Mouse (Mus musculus): ENCODE measurements at regions not wholly inside any gene's neighbourhood (a gene's known extent, or its start where the extent isn't known, plus 50 kb on each side); places are given as distances from the start of the nearest gene placed in this dataset.

- H3K9ac ChIP-seq (replicated peaks; ENCODE audit: low read length): no peak overlapping the region
- H3K4me3 ChIP-seq (ENCODE audit: low read length): no peak overlapping the region
- no peaks in the 10 kb centered on the region for H3K4me1 ChIP-seq (ENCODE audit: insufficient read depth, low read length)
- no peaks in the 10 kb centered on the region for H3K36me3 ChIP-seq (ENCODE audit: insufficient read depth, low read length)
- H3K4me2 ChIP-seq (replicated peaks; ENCODE audit: low read depth, low read length): no peak overlapping the region
- H3K27ac ChIP-seq (ENCODE audit: low read length): no peak overlapping the region
- ATAC-seq (ENCODE audit: low FRiP score, low TSS enrichment): no peak
- WGBS: 48% methylated on average over 12 of the region's 12 CpGs
- no peaks in the 10 kb centered on the region for H3K27me3 ChIP-seq (ENCODE audit: insufficient read depth, low read length)
- H3K9me3 ChIP-seq (ENCODE audit: low read length): no peaks in the 10 kb centered on the region
Observed at GRCm38 (mm10) chr10:19448838-19449559, 92.7 kb downstream of the Olig3 start.

DNA sequence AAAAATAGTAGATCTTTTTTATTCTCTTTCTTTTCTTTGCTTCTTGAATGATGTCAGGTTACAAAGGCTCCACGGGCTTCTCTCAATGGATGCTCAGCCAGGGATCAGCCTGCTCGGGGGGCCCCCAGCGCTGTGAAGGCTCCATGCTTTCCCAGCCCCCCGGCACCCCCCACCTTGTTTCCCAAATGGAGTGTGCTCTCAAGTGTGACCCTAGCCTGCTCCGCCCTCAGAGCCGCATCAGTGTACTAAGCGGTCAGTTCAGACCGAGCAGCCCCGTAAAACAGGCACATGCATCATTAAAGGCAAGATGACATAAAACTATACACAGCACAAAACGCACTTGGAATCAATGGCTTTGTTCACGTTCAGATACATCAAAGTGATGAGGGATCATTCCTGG is 102.7 kb downstream of the Olig3 start:
- H3K9me3 ChIP-seq (ENCODE audit: low read length): no peaks in the 10 kb centered on the region
- H3K4me3 ChIP-seq (ENCODE audit: low read length): no peak overlapping the region
- WGBS: 37% methylated on average over 11 of the region's 11 CpGs
- no peak overlapping the region for H3K9ac ChIP-seq (replicated peaks; ENCODE audit: low read length)
- no peaks in the 10 kb centered on the region for H3K27me3 ChIP-seq (ENCODE audit: insufficient read depth, low read length)
- peak; percentile 71; the same call in 1 of the 2 replicates for ATAC-seq (ENCODE audit: low FRiP score, low TSS enrichment)
- H3K4me2 ChIP-seq (replicated peaks; ENCODE audit: low read depth, low read length): peak overlapping the region; percentile 18; the same call in 1 of the 2 replicates
- H3K36me3 ChIP-seq (ENCODE audit: insufficient read depth, low read length): no peaks in the 10 kb centered on the region
- H3K27ac ChIP-seq (ENCODE audit: low read length): no peak overlapping the region
- 0 out of 2 replicates have a peak, but pooled peaks cover 5% of the 10 kb centered on the region for H3K4me1 ChIP-seq (ENCODE audit: insufficient read depth, low read length)

DNA sequence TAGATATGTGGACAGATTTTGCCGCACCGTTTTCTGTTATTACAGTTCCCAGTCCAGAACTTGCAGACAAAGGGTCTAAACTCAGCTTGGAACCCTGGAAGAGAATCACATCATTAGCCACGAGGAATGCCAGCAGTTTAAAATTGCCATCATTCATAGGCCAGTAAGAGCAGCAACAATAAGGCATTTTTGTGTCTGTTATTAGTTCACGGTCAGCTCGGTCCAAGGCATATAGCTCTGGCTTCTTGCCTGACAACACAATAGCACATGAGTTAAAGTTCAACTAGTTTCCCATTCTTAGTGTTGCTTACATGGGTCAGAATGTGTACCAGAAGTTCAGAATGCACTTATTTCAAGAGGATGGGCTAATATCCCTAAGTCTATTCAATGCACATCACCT is 103.4 kb downstream of the Olig3 start:
- no peaks in the 10 kb centered on the region for H3K27me3 ChIP-seq (ENCODE audit: insufficient read depth, low read length)
- H3K27ac ChIP-seq (ENCODE audit: low read length): no peak overlapping the region; the same call in 1 of the 2 replicates
- no peak overlapping the region for H3K4me3 ChIP-seq (ENCODE audit: low read length)
- no peak overlapping the region for H3K9ac ChIP-seq (replicated peaks; ENCODE audit: low read length)
- H3K4me2 ChIP-seq (replicated peaks; ENCODE audit: low read depth, low read length): no peak overlapping the region
- H3K4me1 ChIP-seq (ENCODE audit: insufficient read depth, low read length): 0 out of 2 replicates have a peak, but pooled peaks cover 5% of the 10 kb centered on the region
- no peaks in the 10 kb centered on the region for H3K9me3 ChIP-seq (ENCODE audit: low read length)
- H3K36me3 ChIP-seq (ENCODE audit: insufficient read depth, low read length): no peaks in the 10 kb centered on the region
- 58% methylated on average over 5 of the region's 5 CpGs for WGBS
- peak; percentile 77 for ATAC-seq (ENCODE audit: low FRiP score, low TSS enrichment)

- Histone ChIP-seq H3K4me1 (ENCODE audit: insufficient read depth, low read length) (0 out of 2 replicates have a peak, but pooled peaks cover 5% of the 10 kb centered on the region), H3K36me3 (ENCODE audit: insufficient read depth, low read length) (no peaks in the 10 kb centered on the region), H3K9me3 (ENCODE audit: low read length) (no peaks in the 10 kb centered on the region), H3K4me2 (replicated peaks; ENCODE audit: low read depth, low read length) (no peak overlapping the region), H3K9ac (replicated peaks; ENCODE audit: low read length) (no peak overlapping the region), H3K27ac (ENCODE audit: low read length) (peak overlapping the region; percentile 12; the same call in 1 of the 2 replicates), H3K4me3 (ENCODE audit: low read length) (no peak overlapping the region), H3K27me3 (ENCODE audit: insufficient read depth, low read length) (no peaks in the 10 kb centered on the region)
- peak; percentile 61; the same call in 1 of the 2 replicates for ATAC-seq (ENCODE audit: low FRiP score, low TSS enrichment)
- 68% methylated on average over 4 of the region's 4 CpGs for WGBS
Observed at GRCm38 (mm10) chr10:19460164-19460563, 103.8 kb downstream of the Olig3 start.

- Histone ChIP-seq H3K36me3 (ENCODE audit: insufficient read depth, low read length) (no peaks in the 10 kb centered on the region), H3K4me3 (ENCODE audit: low read length) (no peak overlapping the region), H3K4me1 (ENCODE audit: insufficient read depth, low read length) (0 out of 2 replicates have a peak, but pooled peaks cover 5% of the 10 kb centered on the region), H3K27me3 (ENCODE audit: insufficient read depth, low read length) (no peaks in the 10 kb centered on the region), H3K9ac (replicated peaks; ENCODE audit: low read length) (no peak overlapping the region), H3K27ac (ENCODE audit: low read length) (no peak overlapping the region), H3K4me2 (replicated peaks; ENCODE audit: low read depth, low read length) (no peak overlapping the region), H3K9me3 (ENCODE audit: low read length) (no peaks in the 10 kb centered on the region)
- no peak for ATAC-seq (ENCODE audit: low FRiP score, low TSS enrichment)
- 79% methylated on average over 3 of the region's 3 CpGs for WGBS
Observed at GRCm38 (mm10) chr10:19463800-19464199, 107.5 kb downstream of the Olig3 start.

DNA sequence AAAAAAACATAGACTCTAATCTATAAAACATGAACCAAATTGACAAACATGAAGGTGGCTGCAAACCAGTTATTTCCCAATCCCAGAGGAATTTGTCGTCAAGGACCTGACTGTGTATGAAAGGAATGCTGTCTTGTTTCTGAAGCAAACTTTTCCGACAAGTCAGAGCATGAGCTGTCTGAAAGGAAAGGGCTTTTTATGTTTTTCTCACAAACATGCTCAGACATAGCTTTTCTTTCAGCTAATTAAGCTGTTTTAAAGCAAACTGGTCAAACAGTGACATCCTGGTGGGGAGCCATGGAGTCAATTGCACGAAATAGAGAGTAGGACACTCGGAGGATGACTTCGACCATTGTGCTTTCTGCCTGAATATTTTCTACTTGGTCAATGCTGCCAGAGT is 108.2 kb downstream of the Olig3 start:
- no peaks in the 10 kb centered on the region for H3K27me3 ChIP-seq (ENCODE audit: insufficient read depth, low read length)
- no peaks in the 10 kb centered on the region for H3K4me1 ChIP-seq (ENCODE audit: insufficient read depth, low read length)
- 83% methylated on average over 5 of the region's 5 CpGs for WGBS
- no peaks in the 10 kb centered on the region for H3K9me3 ChIP-seq (ENCODE audit: low read length)
- ATAC-seq (ENCODE audit: low FRiP score, low TSS enrichment): no peak
- no peak overlapping the region for H3K4me2 ChIP-seq (replicated peaks; ENCODE audit: low read depth, low read length)
- H3K36me3 ChIP-seq (ENCODE audit: insufficient read depth, low read length): no peaks in the 10 kb centered on the region
- H3K9ac ChIP-seq (replicated peaks; ENCODE audit: low read length): no peak overlapping the region
- no peak overlapping the region for H3K4me3 ChIP-seq (ENCODE audit: low read length)
- no peak overlapping the region for H3K27ac ChIP-seq (ENCODE audit: low read length)

DNA sequence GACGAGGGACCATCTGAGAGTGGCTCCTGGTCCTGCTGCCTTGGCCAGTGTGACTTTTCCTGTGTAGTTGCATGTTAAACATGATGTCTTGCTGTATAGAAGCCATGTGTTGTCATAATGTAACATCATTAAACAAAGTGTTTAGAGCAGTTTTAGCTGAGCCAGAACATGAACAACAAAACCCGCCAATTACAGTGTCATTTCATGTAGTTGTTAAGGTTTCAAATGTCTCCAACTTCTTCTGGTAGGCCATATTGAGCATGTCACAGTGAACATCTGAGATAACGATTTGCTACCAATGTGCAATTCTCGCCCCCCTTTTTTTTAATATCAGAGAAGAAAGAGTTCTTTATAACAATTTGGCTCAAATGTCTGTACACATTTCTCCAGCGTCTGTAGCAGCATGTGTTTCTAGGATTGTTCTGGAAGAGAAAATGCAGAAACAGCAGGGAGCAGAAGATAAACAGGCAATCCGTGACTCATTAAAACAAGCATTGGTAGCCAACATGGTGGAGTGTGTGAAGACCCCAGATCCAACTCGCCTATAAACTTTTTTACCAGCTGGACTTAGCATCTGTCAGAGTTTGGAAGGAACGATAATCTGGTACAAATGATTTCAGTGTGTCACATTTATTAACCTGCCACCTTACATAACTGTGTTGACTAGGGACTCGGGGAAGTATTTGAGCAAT is 115.2 kb downstream of the Olig3 start:
- no peak for ATAC-seq (ENCODE audit: low FRiP score, low TSS enrichment)
- H3K4me3 ChIP-seq (ENCODE audit: low read length): no peak overlapping the region
- no peak overlapping the region for H3K27ac ChIP-seq (ENCODE audit: low read length)
- no peaks in the 10 kb centered on the region for H3K27me3 ChIP-seq (ENCODE audit: insufficient read depth, low read length)
- H3K9ac ChIP-seq (replicated peaks; ENCODE audit: low read length): no peak overlapping the region
- H3K9me3 ChIP-seq (ENCODE audit: low read length): no peaks in the 10 kb centered on the region
- H3K4me1 ChIP-seq (ENCODE audit: insufficient read depth, low read length): no peaks in the 10 kb centered on the region
- H3K4me2 ChIP-seq (replicated peaks; ENCODE audit: low read depth, low read length): no peak overlapping the region
- no peaks in the 10 kb centered on the region for H3K36me3 ChIP-seq (ENCODE audit: insufficient read depth, low read length)
- WGBS: 81% methylated on average over 9 of the region's 9 CpGs

DNA sequence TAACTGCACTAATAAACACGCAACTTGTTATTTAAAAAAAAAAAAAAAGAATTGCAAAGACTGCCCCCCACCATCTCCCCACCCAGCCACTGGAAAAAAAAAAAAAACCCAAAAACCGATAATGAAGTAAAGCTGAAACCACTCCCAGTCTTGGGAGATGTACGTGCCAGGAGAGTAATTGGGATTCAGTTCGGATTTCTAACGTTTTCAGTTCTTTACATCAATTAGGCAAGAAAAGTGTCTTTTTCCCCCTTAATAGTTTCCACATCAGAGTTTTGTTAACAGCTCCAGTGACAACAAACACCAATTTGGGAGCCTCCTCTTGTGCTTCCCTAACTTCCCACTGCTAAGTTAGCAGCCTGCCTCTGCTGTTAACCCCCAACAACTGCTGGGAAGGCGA is 115.7 kb downstream of the Olig3 start:
- Histone ChIP-seq H3K27ac (ENCODE audit: low read length) (no peak overlapping the region), H3K36me3 (ENCODE audit: insufficient read depth, low read length) (no peaks in the 10 kb centered on the region), H3K4me1 (ENCODE audit: insufficient read depth, low read length) (no peaks in the 10 kb centered on the region), H3K4me2 (replicated peaks; ENCODE audit: low read depth, low read length) (no peak overlapping the region), H3K27me3 (ENCODE audit: insufficient read depth, low read length) (no peaks in the 10 kb centered on the region), H3K9me3 (ENCODE audit: low read length) (no peaks in the 10 kb centered on the region), H3K4me3 (ENCODE audit: low read length) (no peak overlapping the region), H3K9ac (replicated peaks; ENCODE audit: low read length) (no peak overlapping the region)
- no peak for ATAC-seq (ENCODE audit: low FRiP score, low TSS enrichment)
- WGBS: 55% methylated on average over 6 of the region's 6 CpGs

DNA sequence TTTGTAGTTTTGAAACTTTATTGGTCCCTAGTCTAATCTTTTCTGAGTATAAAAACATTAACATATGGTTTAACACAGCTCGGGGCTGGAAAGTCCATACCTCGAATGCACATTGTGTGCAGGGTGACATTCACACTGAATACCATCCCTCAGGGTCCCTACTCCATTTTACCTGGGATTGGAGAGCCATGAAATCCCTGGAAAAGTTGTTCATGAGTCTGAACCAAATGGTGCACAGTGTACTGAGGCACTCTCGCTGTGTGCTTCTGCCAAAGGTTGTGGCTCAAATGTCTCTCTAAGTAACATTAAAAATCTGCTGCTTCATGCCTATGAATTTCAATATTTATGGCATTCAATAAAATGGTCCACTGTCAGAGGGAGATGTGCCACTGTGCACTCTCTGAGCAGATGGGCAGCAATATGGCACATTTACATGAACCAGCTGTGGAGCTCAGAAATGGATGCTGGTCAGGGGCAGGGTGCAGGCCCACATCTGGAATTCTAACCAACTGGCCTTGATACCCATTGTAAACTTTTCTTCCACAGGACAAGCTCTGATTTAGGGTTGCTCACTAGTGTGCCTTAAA is 116.7 kb downstream of the Olig3 start:
- no peaks in the 10 kb centered on the region for H3K9me3 ChIP-seq (ENCODE audit: low read length)
- H3K27ac ChIP-seq (ENCODE audit: low read length): no peak overlapping the region
- H3K4me1 ChIP-seq (ENCODE audit: insufficient read depth, low read length): no peaks in the 10 kb centered on the region
- WGBS: 71% methylated on average over 3 of the region's 3 CpGs
- H3K4me2 ChIP-seq (replicated peaks; ENCODE audit: low read depth, low read length): no peak overlapping the region
- H3K9ac ChIP-seq (replicated peaks; ENCODE audit: low read length): no peak overlapping the region
- H3K27me3 ChIP-seq (ENCODE audit: insufficient read depth, low read length): no peaks in the 10 kb centered on the region
- ATAC-seq (ENCODE audit: low FRiP score, low TSS enrichment): no peak
- H3K36me3 ChIP-seq (ENCODE audit: insufficient read depth, low read length): no peaks in the 10 kb centered on the region
- no peak overlapping the region for H3K4me3 ChIP-seq (ENCODE audit: low read length)
